Mouse (Mus musculus) MEL (cell line): Measurements from ENCODE around the gene Wipf1.

ENCODE experiments used
- CHD2 ChIP-seq: IDR thresholded peaks from 2 replicates; pipeline ENCODE4 v1.6.1; 2011; ENCODE audit warnings: low read length, improper control_type of control experiment
- E2F4 ChIP-seq: IDR thresholded peaks from 2 replicates; pipeline ENCODE4 v1.6.1; 2011; ENCODE audit warnings: low read depth, low read length, improper control_type of control experiment, borderline replicate concordance
- EP300 ChIP-seq, 2 experiments: IDR thresholded peaks; 2 replicates each; pipeline ENCODE4 v1.6.1; 2011; ENCODE audit warnings: improper control_type of control experiment in 2 of 2, low read length in 2 of 2, low read depth in 1 of 2, mild to moderate bottlenecking in 1 of 2
- ETS1 ChIP-seq: IDR thresholded peaks from 2 replicates; pipeline ENCODE4 v1.6.1; 2012; ENCODE audit warnings: low read depth, mild to moderate bottlenecking, inconsistent platforms, low read length, improper control_type of control experiment, moderate library complexity
- GABPA ChIP-seq: IDR thresholded peaks from 2 replicates; pipeline ENCODE4 v1.6.1; 2012; ENCODE audit warnings: low read depth, mild to moderate bottlenecking, inconsistent platforms, low read length, improper control_type of control experiment, moderate library complexity
- HCFC1 ChIP-seq: IDR thresholded peaks from 2 replicates; pipeline ENCODE4 v1.6.1; 2012; ENCODE audit warnings: low read depth, mild to moderate bottlenecking, inconsistent platforms, low read length, improper control_type of control experiment, moderate library complexity
- MAX ChIP-seq: IDR thresholded peaks from 2 replicates; pipeline ENCODE4 v1.6.1; 2011; ENCODE audit warnings: low read length, improper control_type of control experiment
- MEF2A ChIP-seq: IDR thresholded peaks from 2 replicates; pipeline ENCODE4 v1.6.1; 2014; ENCODE audit warnings: low read depth, mild to moderate bottlenecking, inconsistent platforms, low read length, improper control_type of control experiment; ENCODE audit not compliant: poor library complexity, insufficient replicate concordance, severe bottlenecking; ENCODE audit errors: extremely low read depth
- MXI1 ChIP-seq: IDR thresholded peaks from 2 replicates; pipeline ENCODE4 v1.6.1; 2011; ENCODE audit warnings: mild to moderate bottlenecking, low read depth, low read length, improper control_type of control experiment
- POLR2A ChIP-seq, 2 experiments: IDR thresholded peaks; 2 replicates each; pipeline ENCODE4 v1.6.1; 2011 to 2012; ENCODE audit warnings: low read length in 2 of 2, mild to moderate bottlenecking in 2 of 2, control low read depth in 1 of 2, improper control_type of control experiment in 1 of 2, low read depth in 1 of 2, moderate library complexity in 1 of 2; ENCODE audit not compliant: control insufficient read depth in 1 of 2, insufficient read depth in 1 of 2, poor library complexity in 1 of 2
- POLR2AphosphoS2 ChIP-seq: IDR thresholded peaks from 2 replicates; pipeline ENCODE4 v1.6.1; 2011; ENCODE audit warnings: low read length, improper control_type of control experiment
- TAL1 ChIP-seq: IDR thresholded peaks from 2 replicates; pipeline ENCODE4 v1.6.1; 2012; ENCODE audit warnings: mild to moderate bottlenecking, inconsistent platforms, low read length, moderate library complexity, mixed read lengths
- TBP ChIP-seq: IDR thresholded peaks from 2 replicates; pipeline ENCODE4 v1.8.0; 2011; ENCODE audit warnings: low read depth, low read length, improper control_type of control experiment

- no peak for TF ChIP-seq ETS1
- TF ChIP-seq E2F4, result no peak
- TF ChIP-seq MXI1, result no peak
- no peak for TF ChIP-seq MEF2A
- no peak for TF ChIP-seq HCFC1
- no peak for TF ChIP-seq EP300 (IDR thresholded peaks at IDR 0.05; ENCODE audit: low read depth in 1 of 2, low read length in 2 of 2)
- no peak for TF ChIP-seq TBP
- TF ChIP-seq POLR2A (IDR thresholded peaks at IDR 0.05; ENCODE audit: control insufficient read depth in 1 of 2, insufficient read depth in 1 of 2, low read depth in 1 of 2, low read length in 2 of 2, poor library complexity in 1 of 2), result no peak
- no peak for TF ChIP-seq CHD2
- TF ChIP-seq TAL1, result no peak
- no peak for TF ChIP-seq GABPA
- no peak for TF ChIP-seq POLR2AphosphoS2
- TF ChIP-seq MAX, result no peak
These were observed 62.3 kb downstream of the Wipf1 start for GRCm38 (mm10) chr2:73467071-73467851.
